Mouse (Mus musculus) liver, embryonic 12.5 days (tissue): Measurements from ENCODE around the gene Pcdh17. TPM values are rescaled to one million over a fixed set of nuclear protein-coding genes. Genes with fewer than 3 reads are reported as not detected.

ENCODE experiments used
- ATAC-seq: fragments of 200-750 bp; cut with Nextera tagmentation; 2 replicates; pipeline ENCODE4 v1.8.0; 2017; ENCODE audit warnings: moderate number of reproducible peaks, mild to moderate bottlenecking, moderate library complexity
- H3K27ac ChIP-seq: fragments of 300-500 bp; sonication (generic); 2 replicates; pipeline ENCODE4 v1.5.1; 2016; ENCODE audit warnings: mild to moderate bottlenecking
- H3K27me3 ChIP-seq: fragments of 300-500 bp; sonication (generic); replicated peaks from 2 replicates; pipeline ENCODE4 v1.6.1; 2016; ENCODE audit warnings: mild to moderate bottlenecking, moderate library complexity
- H3K36me3 ChIP-seq: fragments of 300-500 bp; sonication (generic); 2 replicates; pipeline ENCODE4 v1.6.1; 2016; ENCODE audit warnings: mild to moderate bottlenecking, moderate library complexity
- H3K4me1 ChIP-seq: fragments of 300-500 bp; sonication (generic); 2 replicates; pipeline ENCODE4 v1.6.1; 2016
- H3K4me2 ChIP-seq: fragments of 300-500 bp; sonication (generic); 2 replicates; pipeline ENCODE4 v1.6.1; 2016; ENCODE audit warnings: mild to moderate bottlenecking, moderate library complexity
- H3K4me3 ChIP-seq: fragments of 300-500 bp; sonication (generic); 2 replicates; pipeline ENCODE4 v1.5.1; 2016; ENCODE audit warnings: mild to moderate bottlenecking, moderate library complexity
- H3K9ac ChIP-seq: fragments of 300-500 bp; sonication (generic); 2 replicates; pipeline ENCODE4 v1.6.1; 2016; ENCODE audit warnings: mild to moderate bottlenecking, moderate library complexity
- H3K9me3 ChIP-seq: fragments of 300-500 bp; sonication (generic); replicated peaks from 2 replicates; pipeline ENCODE4 v1.6.1; 2016; ENCODE audit warnings: mild to moderate bottlenecking, moderate library complexity
- WGBS: fragments of 180-500 bp; shearing (Covaris S2); methylation state at CpG from one replicate; pipeline ENCODE4 v1.1.7; 2016; ENCODE audit not compliant: insufficient replicate concordance; 5-methylcytosine and 5-hydroxymethylcytosine counted together
- polyA plus RNA-seq: library from polyadenylated mRNA; unstranded; fragments of >200 nt; fragmentation: Nextera tagmentation; extraction: Ambion mirVana; gene quantifications from 2 replicates; pipeline ENCODE4 v1.2.1, GENCODE M21; 2016

Pcdh17 gene
- polyA plus RNA-seq, 1 experiment from 2014 or later: 1.4 TPM

GRCm38 (mm10) chr14:84446411-84446915 is 3.1 kb downstream of the Pcdh17 start:
- Histone ChIP-seq H3K9ac (no peak overlapping the region), H3K9me3 (no peaks in the 10 kb centered on the region), H3K27ac (no peak overlapping the region), H3K36me3 (no peaks in the 10 kb centered on the region), H3K4me1 (no peaks in the 10 kb centered on the region; the same call in 1 of the 2 replicates), H3K4me2 (peak overlapping the region; percentile 70), H3K27me3 (peaks cover 66% of the 10 kb centered on the region), H3K4me3 (peak overlapping the region; percentile 53; the same call in 1 of the 2 replicates)
- WGBS: 8% methylated on average over 37 of the region's 37 CpGs
- ATAC-seq: no peak

GRCm38 (mm10) chr14:84446941-84447641 is 3.7 kb downstream of the Pcdh17 start:
- Histone ChIP-seq H3K4me2 (peak overlapping the region; percentile 70), H3K27me3 (peaks cover 66% of the 10 kb centered on the region), H3K9ac (no peak overlapping the region), H3K4me3 (peak overlapping the region; percentile 29), H3K4me1 (no peaks in the 10 kb centered on the region; the same call in 1 of the 2 replicates), H3K36me3 (no peaks in the 10 kb centered on the region), H3K9me3 (no peaks in the 10 kb centered on the region), H3K27ac (no peak overlapping the region)
- 8% methylated on average over 45 of the region's 45 CpGs for WGBS
- no peak for ATAC-seq

- Histone ChIP-seq H3K9ac (no peak overlapping the region), H3K36me3 (no peaks in the 10 kb centered on the region), H3K4me2 (peak overlapping the region; percentile 70), H3K27ac (no peak overlapping the region), H3K4me1 (no peaks in the 10 kb centered on the region; the same call in 1 of the 2 replicates), H3K4me3 (peak overlapping the region; percentile 29), H3K9me3 (no peaks in the 10 kb centered on the region), H3K27me3 (peaks cover 62% of the 10 kb centered on the region)
- no peak for ATAC-seq
- WGBS: 6% methylated on average over 45 of the region's 45 CpGs
Measured at GRCm38 (mm10) chr14:84447661-84448380, 4.5 kb downstream of the Pcdh17 start.

GRCm38 (mm10) chr14:84448381-84448771 is 5.0 kb downstream of the Pcdh17 start:
- Histone ChIP-seq H3K9me3 (no peaks in the 10 kb centered on the region), H3K4me2 (peak overlapping the region; percentile 70), H3K9ac (no peak overlapping the region), H3K4me1 (no peaks in the 10 kb centered on the region; the same call in 1 of the 2 replicates), H3K36me3 (no peaks in the 10 kb centered on the region), H3K27ac (no peak overlapping the region), H3K4me3 (peak overlapping the region; percentile 29), H3K27me3 (peaks cover 57% of the 10 kb centered on the region)
- 4% methylated on average over 15 of the region's 15 CpGs for WGBS
- ATAC-seq: no peak

GRCm38 (mm10) chr14:84454074-84454845 is 10.9 kb downstream of the Pcdh17 start:
- H3K36me3 ChIP-seq: no peaks in the 10 kb centered on the region
- no peak overlapping the region for H3K27ac ChIP-seq
- peaks cover 3% of the 10 kb centered on the region for H3K27me3 ChIP-seq
- no peaks in the 10 kb centered on the region for H3K9me3 ChIP-seq
- no peak overlapping the region for H3K9ac ChIP-seq
- H3K4me3 ChIP-seq: no peak overlapping the region
- ATAC-seq: no peak
- no peak overlapping the region for H3K4me2 ChIP-seq
- H3K4me1 ChIP-seq: no peaks in the 10 kb centered on the region
- 58% methylated on average over 4 of the region's 4 CpGs for WGBS

- Histone ChIP-seq H3K4me3 (no peak overlapping the region), H3K36me3 (no peaks in the 10 kb centered on the region), H3K27me3 (no peaks in the 10 kb centered on the region), H3K9ac (no peak overlapping the region), H3K4me1 (no peaks in the 10 kb centered on the region), H3K27ac (no peak overlapping the region), H3K9me3 (no peaks in the 10 kb centered on the region), H3K4me2 (no peak overlapping the region)
- 62% methylated on average over 1 of the region's 1 CpGs for WGBS
- no peak for ATAC-seq
Measured at GRCm38 (mm10) chr14:84475491-84475890, 32.1 kb downstream of the Pcdh17 start.

- Histone ChIP-seq H3K9me3 (no peaks in the 10 kb centered on the region), H3K36me3 (no peaks in the 10 kb centered on the region), H3K4me1 (no peaks in the 10 kb centered on the region), H3K27me3 (no peaks in the 10 kb centered on the region), H3K4me3 (no peak overlapping the region), H3K4me2 (no peak overlapping the region), H3K27ac (no peak overlapping the region), H3K9ac (no peak overlapping the region)
- 68% methylated on average over 8 of the region's 8 CpGs for WGBS
- no peak for ATAC-seq
Measured at GRCm38 (mm10) chr14:84476336-84476735, 33.0 kb downstream of the Pcdh17 start.

GRCm38 (mm10) chr14:84476906-84477305 is 33.5 kb downstream of the Pcdh17 start:
- WGBS: 72% methylated on average over 4 of the region's 4 CpGs
- no peak for ATAC-seq
- Histone ChIP-seq H3K4me3 (no peak overlapping the region), H3K4me1 (no peaks in the 10 kb centered on the region), H3K4me2 (no peak overlapping the region), H3K27me3 (no peaks in the 10 kb centered on the region), H3K36me3 (no peaks in the 10 kb centered on the region), H3K9me3 (no peaks in the 10 kb centered on the region), H3K9ac (no peak overlapping the region), H3K27ac (no peak overlapping the region)

- 64% methylated on average over 13 of the region's 13 CpGs for WGBS
Measured at GRCm38 (mm10) chr14:84477411-84477810, 34.0 kb downstream of the Pcdh17 start.

GRCm38 (mm10) chr14:84480546-84480945 is 37.2 kb downstream of the Pcdh17 start:
- no peak for ATAC-seq
- Histone ChIP-seq H3K36me3 (no peaks in the 10 kb centered on the region), H3K27me3 (no peaks in the 10 kb centered on the region), H3K27ac (no peak overlapping the region), H3K4me1 (no peaks in the 10 kb centered on the region), H3K9ac (no peak overlapping the region), H3K4me3 (no peak overlapping the region), H3K9me3 (no peaks in the 10 kb centered on the region), H3K4me2 (no peak overlapping the region)
- 56% methylated on average over 6 of the region's 6 CpGs for WGBS

More at GRCm38 (mm10) chr14:84477411-84477810, 34.0 kb downstream of the Pcdh17 start:
- Histone ChIP-seq H3K27ac (no peak overlapping the region), H3K9ac (no peak overlapping the region), H3K27me3 (no peaks in the 10 kb centered on the region), H3K36me3 (no peaks in the 10 kb centered on the region), H3K4me2 (no peak overlapping the region), H3K4me3 (no peak overlapping the region), H3K4me1 (no peaks in the 10 kb centered on the region), H3K9me3 (no peaks in the 10 kb centered on the region)
- no peak for ATAC-seq

- no peaks in the 10 kb centered on the region for H3K9me3 ChIP-seq
- no peak for ATAC-seq
- no peaks in the 10 kb centered on the region for H3K36me3 ChIP-seq
- H3K4me3 ChIP-seq: no peak overlapping the region
- no peak overlapping the region for H3K9ac ChIP-seq
- H3K27ac ChIP-seq: no peak overlapping the region
- no peak overlapping the region for H3K4me2 ChIP-seq
- no peaks in the 10 kb centered on the region for H3K4me1 ChIP-seq
- WGBS: 70% methylated on average over 4 of the region's 4 CpGs
- H3K27me3 ChIP-seq: no peaks in the 10 kb centered on the region
Measured at GRCm38 (mm10) chr14:84484350-84484749, 41.0 kb downstream of the Pcdh17 start.

GRCm38 (mm10) chr14:84511010-84511409 is 67.6 kb downstream of the Pcdh17 start:
- H3K27ac ChIP-seq: no peak overlapping the region
- H3K4me3 ChIP-seq: no peak overlapping the region
- no peak overlapping the region for H3K9ac ChIP-seq
- H3K4me1 ChIP-seq: no peaks in the 10 kb centered on the region
- H3K4me2 ChIP-seq: no peak overlapping the region
- no peaks in the 10 kb centered on the region for H3K36me3 ChIP-seq
- H3K9me3 ChIP-seq: no peaks in the 10 kb centered on the region
- no peak for ATAC-seq
- 56% methylated on average over 2 of the region's 2 CpGs for WGBS
- H3K27me3 ChIP-seq: no peaks in the 10 kb centered on the region
